Mouse (Mus musculus): ENCODE measurements around the gene Dock11. TPM values are rescaled to one million over a fixed set of nuclear protein-coding genes. Genes with fewer than 3 reads are reported as not detected.

Dock11 gene
- polyA plus RNA-seq (2017; shearing (Covaris generic)): 96.2 TPM

GRCm38 (mm10) chrX:35888087-35888895 lies at the start of gene Dock11:
Dock11 (plus strand) TSS chrX:35888832.

GRCm38 (mm10) chrX:36111622-36112421 lies 223.2 kb downstream of the Dock11 start, which contains the start of gene Il13ra1:
Il13ra1 (plus strand) TSS chrX:36112110.

Other genes starting within 250 kb of the Dock11 start
- gene Il13ra1, start 223.3 kb downstream of the Dock11 start, polyA plus RNA-seq (2017; shearing (Covaris generic)): 0.16 TPM